Mouse (Mus musculus): ENCODE measurements around the gene Pfdn4. TPM values are rescaled to one million over a fixed set of nuclear protein-coding genes. Genes with fewer than 3 reads are reported as not detected.

Pfdn4 gene
- polyA plus RNA-seq (2012; ENCODE audit: low replicate concordance), result 4.6 and 6.9 TPM in 2 replicates

GRCm38 (mm10) chr2:170496154-170496930, at the start of gene Pfdn4:
Gene Pfdn4 (plus strand): TSS chr2:170496428.

GRCm38 (mm10) chr2:170497091-170497566, 901 bp downstream of the Pfdn4 start, which contains the start of gene Cyp24a1:
Gene Cyp24a1 (minus strand): TSS chr2:170497145.

Other genes with a start within 250 kb of the Pfdn4 start
- gene Bcas1, start 68.6 kb upstream of the Pfdn4 start, polyA plus RNA-seq (2012; ENCODE audit: low replicate concordance), result 2.2 and 2.3 TPM in 2 replicates
- gene Cyp24a1, start 717 bp downstream of the Pfdn4 start, polyA plus RNA-seq (2012; ENCODE audit: low replicate concordance), result not detected in 2 replicates
- gene 4930470P17Rik, start 105.6 kb downstream of the Pfdn4 start, polyA plus RNA-seq (2012; ENCODE audit: low replicate concordance), result not detected in 2 replicates
- not detected in 2 replicates for gene Dok5, start 235.4 kb downstream of the Pfdn4 start, polyA plus RNA-seq (2012; ENCODE audit: low replicate concordance)

Data from hematopoietic multipotent progenitor cell, adult 10-12 weeks (in vitro differentiated cells).